Mouse (Mus musculus) embryo, embryonic 10 days (tissue): ENCODE results near the gene Olfr134.
"Not testable (repeated sequence)": the region's sequence is repeated elsewhere in the genome, so short reads cannot be mapped to it uniquely, and the experiment has no call there.

ENCODE experiments used
- DNase-seq: peaks from one replicate; pipeline ENCODE4 v3.0.0-alpha.2; 2015; ENCODE audit warnings: low spot score

Olfr134 gene

GRCm38 (mm10) chr17:38171088-38171487, at the start of gene Olfr134:
Olfr134 (plus strand) TSS chr17:38171388.
- DNase-seq = no peak

- not testable (repeated sequence) for DNase-seq
Observed at GRCm38 (mm10) chr17:38124199-38124598, 47.0 kb upstream of the Olfr134 start.

- not testable (repeated sequence) for DNase-seq
Observed at GRCm38 (mm10) chr17:38125371-38125770, 45.8 kb upstream of the Olfr134 start.

GRCm38 (mm10) chr17:38134426-38134825, 36.8 kb upstream of the Olfr134 start, which contains the start of gene Olfr132:
Olfr132 (minus strand) TSS chr17:38134526.
- no peak for DNase-seq

- DNase-seq = no peak
Observed at GRCm38 (mm10) chr17:38144981-38145380, 26.2 kb upstream of the Olfr134 start, which contains the start of gene Olfr133. Olfr133 (plus strand) TSS chr17:38145281.

GRCm38 (mm10) chr17:38204035-38204434, 32.8 kb downstream of the Olfr134 start, which contains the start of gene Olfr135:
Olfr135 (plus strand) TSS chr17:38204335.
- DNase-seq = no peak
